Mouse (Mus musculus) limb, embryonic 11.5 days (tissue): Measurements from ENCODE around the gene Nudt16l1. TPM values are rescaled to one million over a fixed set of nuclear protein-coding genes. Genes with fewer than 3 reads are reported as not detected.

Experiments
- ATAC-seq: fragments of 200-750 bp; cut with Nextera tagmentation; 2 replicates; pipeline ENCODE4 v1.8.0; 2017; ENCODE audit warnings: low read depth; ENCODE audit not compliant: insufficient number of reproducible peaks, low FRiP score, low TSS enrichment
- DNase-seq: peaks from one replicate; pipeline ENCODE4 v3.0.0-alpha.2; 2015; ENCODE audit warnings: low spot score
- H3K27ac ChIP-seq: fragments of 300-500 bp; sonication (generic); replicated peaks from 2 replicates; pipeline ENCODE4 v1.5.1; 2014; ENCODE audit warnings: low read depth, mild to moderate bottlenecking, low read length
- H3K27me3 ChIP-seq: fragments of 300-500 bp; sonication (generic); 2 replicates; pipeline ENCODE4 v1.6.1; 2014; ENCODE audit warnings: mild to moderate bottlenecking, low read length, mixed read lengths; ENCODE audit not compliant: control insufficient read depth, insufficient read depth
- H3K36me3 ChIP-seq: fragments of 300-500 bp; sonication (generic); 2 replicates; pipeline ENCODE4 v1.6.1; 2014; ENCODE audit warnings: mild to moderate bottlenecking, low read length, moderate library complexity, mixed read lengths; ENCODE audit not compliant: control insufficient read depth, insufficient read depth
- H3K4me1 ChIP-seq: fragments of 300-500 bp; sonication (generic); 2 replicates; pipeline ENCODE4 v1.6.1; 2014; ENCODE audit warnings: low read length, mixed read lengths; ENCODE audit not compliant: control insufficient read depth, insufficient read depth
- H3K4me2 ChIP-seq: fragments of 300-500 bp; sonication (generic); 2 replicates; pipeline ENCODE4 v1.6.1; 2014; ENCODE audit warnings: low read depth, mild to moderate bottlenecking, moderate library complexity; ENCODE audit not compliant: severe bottlenecking
- H3K4me3 ChIP-seq: fragments of 300-500 bp; sonication (generic); 2 replicates; pipeline ENCODE4 v1.5.1; 2014; ENCODE audit warnings: low read depth, low read length
- H3K9ac ChIP-seq: fragments of 300-500 bp; sonication (generic); 2 replicates; pipeline ENCODE4 v1.6.1; 2014; ENCODE audit warnings: mild to moderate bottlenecking, low read length
- H3K9me3 ChIP-seq: fragments of 300-500 bp; sonication (generic); 2 replicates; pipeline ENCODE4 v1.6.1; 2016; ENCODE audit warnings: low read length; ENCODE audit not compliant: control insufficient read depth
- WGBS: fragments of 180-500 bp; shearing (Covaris S2); extraction: QIAGEN DNeasy Blood & Tissue Kit; methylation state at CpG from one replicate; pipeline ENCODE4 v1.1.7; 2014; 5-methylcytosine and 5-hydroxymethylcytosine counted together
- polyA plus RNA-seq: library from polyadenylated mRNA; unstranded; fragments of >200 nt; fragmentation: Nextera tagmentation; extraction: Ambion mirVana; gene quantifications from 2 replicates; pipeline ENCODE4 v1.2.1, GENCODE M21; 2014

The Nudt16l1 gene
- polyA plus RNA-seq, 1 experiment from 2014 or later: 172 TPM

DNA sequence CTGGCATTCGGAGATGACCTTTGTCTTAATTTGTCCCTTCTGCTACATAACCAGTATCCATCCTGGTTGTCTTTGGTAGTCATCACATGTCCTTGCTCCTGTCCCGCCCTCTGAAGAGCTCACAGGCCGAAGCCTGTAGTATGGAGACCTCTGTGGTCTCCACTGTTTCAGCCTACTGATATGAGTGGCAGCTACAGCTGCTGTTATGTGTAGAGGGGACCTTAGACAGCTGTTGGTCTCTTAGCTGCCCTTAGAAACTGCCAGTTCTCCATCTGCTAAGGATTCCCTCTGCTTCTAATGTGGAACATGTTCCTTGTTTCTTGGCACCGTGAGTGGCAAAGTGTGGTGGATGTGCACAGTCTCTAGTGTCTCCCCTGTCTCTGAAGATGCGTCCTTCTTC lies 14.6 kb upstream of the Nudt16l1 start:
- H3K9me3 ChIP-seq: no peaks in the 10 kb centered on the region
- H3K9ac ChIP-seq: no peak overlapping the region
- H3K27me3 ChIP-seq: no peaks in the 10 kb centered on the region
- no peak for DNase-seq
- ATAC-seq: no peak
- no peak overlapping the region for H3K27ac ChIP-seq
- 91% methylated on average over 5 of the region's 5 CpGs for WGBS
- no peak overlapping the region for H3K4me3 ChIP-seq
- peaks cover 15% of the 10 kb centered on the region; the same call in 1 of the 2 replicates for H3K36me3 ChIP-seq
- H3K4me2 ChIP-seq: no peak overlapping the region
- H3K4me1 ChIP-seq: no peaks in the 10 kb centered on the region

DNA sequence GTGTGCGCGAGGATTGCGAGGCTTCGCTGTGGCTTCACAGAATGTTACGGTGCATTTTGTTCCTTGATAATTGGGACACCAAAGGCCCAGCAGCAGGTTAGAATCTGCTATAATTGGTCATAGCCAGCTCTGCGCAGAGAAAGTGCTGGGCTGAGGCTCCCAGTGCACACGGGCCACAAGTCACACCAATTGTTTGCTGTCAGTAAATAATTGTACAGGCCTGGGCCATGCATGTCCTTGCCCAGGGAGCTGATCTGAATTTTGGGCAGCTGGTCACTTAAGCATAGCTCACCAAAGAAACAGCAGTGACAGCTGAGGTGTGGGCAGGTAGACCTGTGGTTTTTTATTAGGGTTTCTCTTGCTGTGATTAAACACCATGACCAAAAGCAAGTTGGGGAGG lies 10.6 kb upstream of the Nudt16l1 start:
- Histone ChIP-seq H3K27ac (no peak overlapping the region), H3K9ac (no peak overlapping the region), H3K4me2 (no peak overlapping the region), H3K4me1 (no peaks in the 10 kb centered on the region), H3K4me3 (no peak overlapping the region), H3K27me3 (no peaks in the 10 kb centered on the region), H3K36me3 (peaks cover 23% of the 10 kb centered on the region), H3K9me3 (no peaks in the 10 kb centered on the region)
- no peak for DNase-seq
- WGBS: 91% methylated on average over 7 of the region's 7 CpGs
- ATAC-seq: no peak

DNA sequence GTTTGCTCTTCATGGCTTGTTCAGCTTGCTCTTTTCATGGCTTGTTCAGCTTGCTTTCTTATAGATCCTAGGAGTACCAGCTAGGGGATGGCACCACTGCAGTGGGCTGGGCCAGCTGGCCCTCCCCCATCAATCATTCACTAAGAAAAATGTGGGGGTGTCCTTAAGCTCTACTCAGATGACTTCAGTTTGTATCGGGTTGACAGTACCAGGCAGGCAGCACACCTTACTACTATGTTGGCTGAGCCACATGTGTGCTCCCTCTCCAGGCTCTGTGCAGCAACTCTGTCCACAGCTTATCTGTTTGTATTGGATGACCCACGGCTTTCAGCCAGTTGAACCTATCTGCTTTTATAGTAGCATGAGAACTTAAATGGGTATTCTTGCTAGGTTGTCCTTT lies 10.1 kb upstream of the Nudt16l1 start:
- Histone ChIP-seq H3K27me3 (no peaks in the 10 kb centered on the region), H3K9me3 (no peaks in the 10 kb centered on the region), H3K4me3 (no peak overlapping the region), H3K27ac (no peak overlapping the region), H3K4me2 (no peak overlapping the region), H3K4me1 (no peaks in the 10 kb centered on the region), H3K9ac (no peak overlapping the region), H3K36me3 (peaks cover 23% of the 10 kb centered on the region)
- ATAC-seq (no peak), DNase-seq (no peak)
- 87% methylated on average over 2 of the region's 2 CpGs for WGBS

DNA sequence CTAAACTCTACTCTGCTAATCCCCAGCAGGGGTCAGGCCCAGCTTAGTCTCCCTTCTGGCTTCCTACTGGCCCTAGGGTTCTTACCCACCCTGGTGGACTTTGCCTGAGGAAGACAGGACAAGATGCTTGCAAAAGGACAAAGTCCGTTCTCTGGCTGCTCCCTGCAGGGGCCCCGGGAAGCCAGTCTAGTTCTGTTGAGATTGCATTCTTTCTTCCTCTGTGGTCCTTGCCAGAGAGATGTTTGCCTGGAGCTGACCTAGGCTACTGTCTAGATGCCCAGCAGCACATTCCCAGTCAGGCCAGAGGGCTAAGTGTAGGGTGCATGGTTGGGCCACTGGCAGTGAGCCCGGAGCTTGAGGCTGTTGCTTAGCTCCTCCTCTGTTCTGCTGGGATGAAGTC lies 6.1 kb upstream of the Nudt16l1 start:
- ATAC-seq (no peak), DNase-seq (no peak)
- Histone ChIP-seq H3K9me3 (no peaks in the 10 kb centered on the region), H3K36me3 (peaks cover 26% of the 10 kb centered on the region), H3K9ac (no peak overlapping the region), H3K4me2 (no peak overlapping the region), H3K4me3 (no peak overlapping the region), H3K4me1 (no peaks in the 10 kb centered on the region), H3K27ac (no peak overlapping the region), H3K27me3 (no peaks in the 10 kb centered on the region)
- WGBS: 90% methylated on average over 3 of the region's 3 CpGs

DNA sequence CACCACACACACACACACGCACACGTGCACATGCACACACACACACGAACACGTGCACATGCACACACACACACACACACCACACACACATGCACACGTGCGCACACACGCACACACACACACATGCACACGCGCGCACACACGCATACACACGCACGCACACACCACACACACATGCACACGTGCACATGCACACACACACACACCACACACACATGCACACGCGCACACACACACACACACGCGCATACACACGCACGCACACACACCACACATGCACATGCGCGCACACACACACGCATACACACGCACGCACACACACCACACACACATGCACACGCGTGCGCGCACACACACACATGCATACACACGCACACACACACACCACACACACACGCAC lies 3.1 kb upstream of the Nudt16l1 start:
- no peak overlapping the region for H3K4me3 ChIP-seq
- no peak overlapping the region for H3K4me2 ChIP-seq
- no peak for ATAC-seq

DNA sequence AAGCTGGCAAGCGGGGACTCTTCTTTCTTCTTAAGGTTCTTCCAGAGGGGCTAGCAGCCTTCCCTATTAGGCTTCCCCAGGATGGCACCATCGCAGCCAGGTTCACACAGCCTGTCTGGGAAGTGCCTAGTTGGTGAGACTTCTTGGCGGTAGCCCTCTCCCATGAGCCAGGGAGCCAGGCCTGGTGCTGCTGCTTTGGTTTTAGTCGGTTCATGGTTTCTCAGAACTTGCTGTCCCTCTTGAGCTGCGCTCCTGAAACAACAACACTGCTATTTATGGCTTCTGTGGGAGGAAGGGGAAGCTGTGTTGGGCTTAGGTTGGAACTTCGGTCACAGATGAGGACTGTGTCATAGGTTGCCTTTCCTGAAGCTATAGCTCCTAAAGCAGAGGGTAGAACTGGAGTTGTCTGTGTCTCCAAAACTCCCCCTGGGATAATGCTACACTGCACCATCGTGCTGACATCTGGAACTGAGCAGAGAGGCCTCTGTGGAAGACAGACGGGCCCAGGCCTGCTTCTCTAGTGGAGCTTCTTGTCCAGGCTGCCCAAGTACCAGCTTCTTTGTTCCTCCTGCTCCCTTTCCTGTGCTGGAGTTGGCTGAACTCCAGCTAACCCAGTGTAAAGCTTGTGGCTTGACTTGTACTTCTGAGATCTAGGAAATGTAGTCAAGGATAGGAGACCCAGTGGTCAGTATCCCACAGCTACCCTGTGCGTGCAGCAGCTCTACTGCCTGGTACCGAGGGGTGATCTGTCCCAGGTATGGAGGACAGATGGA lies 2.4 kb upstream of the Nudt16l1 start:
- Histone ChIP-seq H3K27me3 (no peaks in the 10 kb centered on the region), H3K36me3 (peaks cover 21% of the 10 kb centered on the region), H3K27ac (no peak overlapping the region), H3K4me1 (0 out of 2 replicates have a peak, but pooled peaks cover 5% of the 10 kb centered on the region), H3K4me3 (no peak overlapping the region), H3K9me3 (no peaks in the 10 kb centered on the region), H3K4me2 (no peak overlapping the region), H3K9ac (no peak overlapping the region)
- ATAC-seq (no peak), DNase-seq (no peak)
- 88% methylated on average over 10 of the region's 10 CpGs for WGBS

More for the DNA sequence above, 3.1 kb upstream of the Nudt16l1 start:
- no peak overlapping the region for H3K27ac ChIP-seq
- 98% methylated on average over 31 of the region's 31 CpGs for WGBS
- no peaks in the 10 kb centered on the region for H3K9me3 ChIP-seq
- H3K4me1 ChIP-seq: 0 out of 2 replicates have a peak, but pooled peaks cover 5% of the 10 kb centered on the region
- H3K36me3 ChIP-seq: peaks cover 24% of the 10 kb centered on the region
- DNase-seq: no peak
- H3K27me3 ChIP-seq: no peaks in the 10 kb centered on the region
- H3K9ac ChIP-seq: no peak overlapping the region

DNA sequence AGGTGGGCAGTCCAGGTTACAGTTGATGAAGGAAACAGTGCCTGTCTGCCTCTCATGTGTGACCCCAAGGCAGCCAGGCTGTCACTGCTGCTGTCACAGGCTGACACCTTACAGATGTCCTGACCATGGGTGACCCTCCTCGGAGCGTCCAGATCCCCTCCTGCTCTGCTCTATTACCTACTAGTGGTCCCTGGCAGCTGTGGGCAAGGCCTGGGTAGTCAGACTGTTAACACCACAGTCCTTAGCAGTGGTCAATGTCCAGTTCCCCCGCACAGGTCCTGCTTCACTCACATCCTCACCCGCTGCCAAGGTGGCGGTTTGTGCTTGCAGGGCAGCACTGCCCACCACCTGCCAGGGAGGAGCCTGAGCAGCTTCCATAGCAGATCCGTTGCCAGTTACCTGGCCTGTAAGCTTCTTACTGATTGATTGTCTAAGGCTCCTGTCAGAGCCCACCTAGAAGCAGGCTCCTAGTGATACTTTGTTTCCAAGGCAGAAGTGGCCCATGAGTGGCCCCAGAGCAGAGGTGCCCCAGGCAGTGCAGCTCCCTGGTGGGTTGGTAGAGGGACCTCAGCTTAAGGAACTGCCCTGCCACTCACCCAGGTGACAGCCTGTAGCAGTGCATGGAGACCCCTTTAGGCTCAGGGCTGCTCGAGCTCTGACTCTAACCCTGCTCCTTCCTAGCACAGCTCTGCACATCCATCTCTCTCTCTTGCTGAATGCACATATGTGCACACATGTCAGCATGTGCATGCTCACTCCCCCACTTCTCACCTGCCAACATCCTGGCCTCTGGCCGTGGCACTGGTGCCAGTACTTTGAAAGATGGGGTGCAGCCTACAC lies 990 bp upstream of the Nudt16l1 start:
- WGBS: 89% methylated on average over 8 of the region's 8 CpGs
- H3K36me3 ChIP-seq: peaks cover 28% of the 10 kb centered on the region
- H3K4me3 ChIP-seq: no peak overlapping the region

DNA sequence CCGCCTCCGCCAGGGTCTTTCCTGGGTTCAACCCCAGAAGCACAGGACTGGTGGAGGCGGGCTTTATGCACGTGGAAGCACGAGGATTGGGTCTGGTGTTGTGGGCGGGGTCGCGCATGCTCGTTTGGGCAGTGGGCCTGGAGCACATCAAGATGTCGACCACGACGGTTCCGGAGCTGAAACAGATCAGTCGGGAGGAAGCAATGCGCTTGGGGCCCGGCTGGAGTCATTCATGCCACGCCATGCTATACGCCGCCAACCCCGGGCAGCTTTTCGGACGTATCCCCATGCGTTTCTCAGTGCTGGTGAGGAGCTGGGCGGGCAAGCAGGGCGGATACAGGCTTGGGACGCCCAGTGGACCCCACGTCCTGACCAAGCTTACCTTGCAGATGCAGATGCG lies 428 bp downstream of the Nudt16l1 start:
- peak overlapping the region; percentile 88 for H3K9ac ChIP-seq
- H3K9me3 ChIP-seq: no peaks in the 10 kb centered on the region
- ATAC-seq: peak; percentile 96
- H3K36me3 ChIP-seq: peaks cover 36% of the 10 kb centered on the region
- 0 out of 2 replicates have a peak, but pooled peaks cover 5% of the 10 kb centered on the region for H3K4me1 ChIP-seq
- peak overlapping the region; percentile 75 for H3K27ac ChIP-seq
- under 1% methylated on average over 28 of the region's 28 CpGs for WGBS
- peak overlapping the region; percentile 92 for H3K4me3 ChIP-seq
- no peaks in the 10 kb centered on the region for H3K27me3 ChIP-seq
- DNase-seq: peak; percentile 95
- peak overlapping the region; percentile 93 for H3K4me2 ChIP-seq

More for the DNA sequence above, 990 bp upstream of the Nudt16l1 start:
- H3K27me3 ChIP-seq: no peaks in the 10 kb centered on the region
- H3K27ac ChIP-seq: no peak overlapping the region
- 0 out of 2 replicates have a peak, but pooled peaks cover 5% of the 10 kb centered on the region for H3K4me1 ChIP-seq
- no peak overlapping the region for H3K9ac ChIP-seq
- no peak overlapping the region for H3K4me2 ChIP-seq
- H3K9me3 ChIP-seq: no peaks in the 10 kb centered on the region
- ATAC-seq (no peak), DNase-seq (no peak)
